Mouse (Mus musculus) large intestine, adult 2 months (tissue): ENCODE data around the gene Glrx5. TPM values are rescaled to one million over a fixed set of nuclear protein-coding genes. Genes with fewer than 3 reads are reported as not detected.

Experiments
- DNase-seq: peaks from one replicate; pipeline ENCODE4 v3.0.0-alpha.2; 2012; ENCODE audit warnings: low read depth, low spot score
- WGBS: fragments of 180-500 bp; shearing (Covaris S2); methylation state at CpG from one replicate; pipeline ENCODE4 v1.1.7; 2018; 5-methylcytosine and 5-hydroxymethylcytosine counted together
- polyA plus RNA-seq: library from polyadenylated mRNA; depleted of rRNA; stranded (reverse); fragments of >200 nt; gene quantifications from 2 replicates; pipeline ENCODE4 v1.2.3, GENCODE M21; 2012; rRNA removed

Gene Glrx5
- 61.0 and 62.2 TPM in 2 replicates for polyA plus RNA-seq

DNA sequence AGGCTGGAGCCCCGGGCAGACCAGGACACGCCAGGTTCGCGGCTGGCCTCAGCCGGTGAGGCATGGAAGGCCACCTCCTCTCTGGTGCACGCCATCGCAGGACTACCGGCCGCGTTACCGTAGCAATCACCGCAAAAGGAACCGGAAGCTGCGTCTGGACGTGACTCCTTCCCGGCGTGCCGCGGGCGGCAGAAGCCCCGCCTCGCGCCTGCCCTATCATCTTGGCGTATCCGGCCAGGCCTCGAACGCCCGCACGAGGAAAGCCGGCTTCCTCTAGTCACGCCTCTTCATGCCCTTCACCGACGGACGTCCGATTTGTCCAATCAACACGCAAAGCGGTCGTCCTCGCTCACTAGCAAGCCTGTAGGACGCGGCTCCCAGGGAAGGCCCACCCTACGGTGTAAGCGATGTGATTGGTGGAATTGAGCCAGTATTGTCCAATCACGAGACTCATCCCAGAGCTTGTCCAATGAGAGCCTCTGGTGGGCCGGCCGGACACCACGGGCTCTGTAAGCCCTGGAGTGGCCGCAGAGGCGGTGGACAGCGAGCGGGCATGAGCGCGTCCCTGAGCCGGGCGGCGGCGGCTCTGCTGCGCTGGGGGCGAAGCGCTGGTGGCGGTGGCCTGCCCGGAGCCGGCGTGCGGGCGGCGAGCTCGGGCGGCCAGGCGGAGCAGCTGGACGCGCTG lies at the start of gene Glrx5:
Gene Glrx5 (plus strand): TSS at position 542 of the 685 bp plus-strand sequence.
- WGBS, result under 1% methylated on average over 72 of the region's 72 CpGs

DNA sequence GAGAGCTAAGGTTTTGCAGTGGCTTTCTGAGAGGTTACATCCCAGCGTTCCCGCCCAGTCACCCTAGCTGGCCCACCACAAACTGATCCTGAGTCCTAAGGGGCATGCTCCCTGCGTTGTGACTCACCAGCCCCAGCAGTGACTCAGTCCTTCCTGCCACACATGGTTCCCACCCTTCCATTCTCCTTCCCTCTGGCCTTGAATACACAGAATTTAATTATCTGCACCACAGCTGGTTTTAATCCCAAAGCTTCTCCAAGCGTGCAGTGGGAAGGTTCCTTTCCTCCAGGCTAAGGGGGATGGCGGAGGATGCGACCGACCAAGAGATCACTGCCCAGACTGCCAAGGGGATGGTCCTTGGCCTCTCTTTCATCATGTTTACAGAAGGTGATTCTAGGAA lies 49.0 kb upstream of the Glrx5 start:
- 44% methylated on average over 7 of the region's 7 CpGs for WGBS
- DNase-seq, result no peak

More for the DNA sequence above, at the start of gene Glrx5:
- DNase-seq, result peak; percentile 99

DNA sequence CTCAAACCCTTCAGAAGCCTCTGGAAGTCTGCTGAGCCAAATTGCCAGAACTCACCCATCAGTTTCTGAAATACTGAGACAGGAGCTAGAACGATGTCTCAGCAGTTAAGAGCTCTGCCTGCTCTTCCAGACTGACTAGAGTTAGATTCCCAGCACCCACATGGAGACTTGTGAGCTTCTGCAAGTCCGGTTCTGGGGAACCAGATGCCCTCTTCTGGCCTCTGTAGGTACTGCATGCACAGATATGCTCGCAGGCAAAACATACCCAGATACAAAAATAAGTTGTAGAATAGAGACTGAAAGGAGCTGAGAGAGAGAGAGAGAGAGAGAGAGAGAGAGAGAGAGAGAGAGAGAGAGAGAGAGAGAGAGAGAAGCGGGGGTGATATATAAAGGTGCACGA lies 47.4 kb upstream of the Glrx5 start:
- WGBS, result 83% methylated on average over 5 of the region's 5 CpGs

DNA sequence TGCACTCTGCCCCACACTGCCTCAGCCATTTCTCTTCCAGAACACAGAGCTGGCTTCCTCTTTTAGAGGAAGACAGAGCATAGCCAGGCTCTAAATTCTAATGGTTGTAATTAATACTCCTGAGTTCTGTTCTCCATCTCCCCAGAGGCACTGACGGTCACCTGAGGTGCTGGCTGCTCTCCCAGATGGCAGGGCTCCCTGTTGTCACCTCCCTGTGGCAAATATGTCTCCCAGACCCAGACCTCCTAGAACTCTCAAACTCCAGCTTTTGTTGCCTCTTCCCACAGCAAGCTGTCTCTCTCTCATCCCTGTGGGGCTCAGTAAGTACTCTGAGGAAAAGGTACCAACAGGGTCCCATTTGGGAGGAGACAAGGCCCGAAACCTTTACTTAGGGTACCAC lies 46.5 kb upstream of the Glrx5 start:
- WGBS, result 91% methylated on average over 2 of the region's 2 CpGs
- DNase-seq, result no peak

More for the DNA sequence above, 47.4 kb upstream of the Glrx5 start:
- DNase-seq, result no peak

DNA sequence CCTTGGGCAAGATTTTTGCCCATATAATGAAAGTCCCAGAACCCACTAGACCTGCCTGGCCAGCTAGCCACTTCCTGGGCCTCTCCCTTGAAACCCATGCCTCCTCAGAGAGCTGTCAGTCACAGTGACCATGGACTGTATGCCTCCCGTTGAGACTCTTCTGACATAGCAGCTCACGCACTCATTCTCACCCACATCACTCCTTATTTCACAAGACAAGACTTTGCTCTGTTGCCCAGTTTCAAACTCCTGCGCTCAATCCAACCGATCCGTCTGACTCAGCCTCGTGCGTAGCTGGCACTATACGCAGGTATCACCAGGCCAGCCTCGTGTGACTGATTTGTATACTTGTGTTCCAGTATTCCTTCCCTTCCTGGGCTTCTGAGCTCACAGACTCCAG lies 45.7 kb upstream of the Glrx5 start:
- DNase-seq, result no peak
- 89% methylated on average over 9 of the region's 9 CpGs for WGBS

DNA sequence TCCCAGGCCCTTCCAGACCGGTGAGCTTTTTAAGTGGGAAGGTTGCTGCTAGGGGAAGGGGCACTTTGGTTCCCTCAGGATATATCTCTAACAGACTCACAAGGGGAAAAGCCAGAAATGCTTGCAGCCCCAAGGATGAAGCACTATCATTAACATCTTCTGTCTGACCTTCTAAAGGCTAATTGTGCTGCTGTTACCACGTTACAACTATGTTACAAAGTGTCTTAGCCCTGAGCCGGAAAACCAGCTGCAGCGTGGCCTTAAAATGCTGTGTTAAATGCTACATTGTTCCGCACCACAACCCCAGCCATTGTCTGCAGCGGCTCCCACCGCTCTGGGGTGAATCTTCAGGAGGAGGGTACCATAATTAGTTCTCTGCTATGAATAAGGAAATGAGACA lies 44.6 kb upstream of the Glrx5 start:
- no peak for DNase-seq
- 86% methylated on average over 7 of the region's 7 CpGs for WGBS

DNA sequence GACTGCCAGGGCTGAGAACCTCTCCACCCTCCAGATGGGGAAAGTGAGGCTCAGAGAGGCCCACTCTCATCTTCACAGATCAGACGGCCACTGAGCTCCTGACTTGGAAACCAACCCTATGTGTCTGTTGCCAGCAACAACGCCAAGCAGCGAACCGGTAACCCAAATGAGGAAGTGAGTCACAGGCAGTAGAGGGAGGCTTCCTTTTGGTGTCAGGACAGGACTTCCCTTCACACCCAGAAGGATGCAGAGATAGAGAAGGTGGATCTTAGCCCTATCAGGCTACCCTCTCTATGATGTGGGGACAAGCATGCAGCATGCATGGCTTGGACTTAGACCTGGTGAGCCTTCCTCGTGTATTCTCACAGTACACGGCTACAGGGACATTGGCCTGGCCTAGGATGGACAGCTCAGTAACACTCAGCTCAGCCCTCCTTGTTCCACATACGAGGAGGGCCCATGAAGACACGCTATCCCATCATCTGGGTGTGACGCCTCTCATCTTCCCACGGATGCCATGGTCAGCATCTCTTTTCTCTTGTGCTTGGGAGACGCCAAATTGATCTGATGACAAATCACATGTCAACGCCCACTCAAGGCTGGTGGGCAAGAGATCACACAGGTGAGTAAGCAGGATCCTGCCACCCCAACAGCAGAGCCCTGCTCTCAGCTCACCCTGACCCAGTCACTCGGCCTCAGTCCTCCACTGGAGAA lies 41.6 kb upstream of the Glrx5 start:
- no peak for DNase-seq
- WGBS, result 73% methylated on average over 13 of the region's 13 CpGs

DNA sequence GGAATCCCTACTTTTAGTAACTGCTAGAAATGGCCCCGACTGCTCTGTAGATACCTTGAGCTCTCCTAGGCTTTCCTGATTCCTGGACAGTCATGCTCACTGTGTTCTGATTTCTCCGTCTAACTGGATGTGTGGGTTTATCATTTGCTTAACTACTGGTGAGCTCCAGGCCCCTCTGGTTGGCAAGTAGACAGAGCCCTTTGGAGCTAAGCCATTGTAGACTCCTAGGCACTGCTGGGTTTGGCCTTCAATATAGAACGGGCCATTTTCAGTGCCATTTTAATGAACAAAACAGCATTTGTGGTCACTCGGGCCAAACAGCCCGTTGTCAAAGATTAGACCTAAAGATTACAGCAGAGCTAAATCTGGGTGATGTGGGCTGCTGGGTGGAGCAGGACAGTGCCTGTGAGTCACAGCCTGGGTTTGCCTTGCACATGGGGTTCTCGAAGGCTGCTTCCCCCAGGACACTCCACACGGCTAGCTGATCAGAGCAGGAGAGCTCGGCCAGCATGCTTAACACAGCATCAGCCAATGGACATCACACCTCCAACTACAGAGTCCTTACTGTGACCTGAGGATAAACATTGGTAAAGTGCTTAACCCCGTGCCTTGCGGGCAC lies 40.3 kb upstream of the Glrx5 start:
- WGBS, result 69% methylated on average over 10 of the region's 10 CpGs
- DNase-seq, result no peak

DNA sequence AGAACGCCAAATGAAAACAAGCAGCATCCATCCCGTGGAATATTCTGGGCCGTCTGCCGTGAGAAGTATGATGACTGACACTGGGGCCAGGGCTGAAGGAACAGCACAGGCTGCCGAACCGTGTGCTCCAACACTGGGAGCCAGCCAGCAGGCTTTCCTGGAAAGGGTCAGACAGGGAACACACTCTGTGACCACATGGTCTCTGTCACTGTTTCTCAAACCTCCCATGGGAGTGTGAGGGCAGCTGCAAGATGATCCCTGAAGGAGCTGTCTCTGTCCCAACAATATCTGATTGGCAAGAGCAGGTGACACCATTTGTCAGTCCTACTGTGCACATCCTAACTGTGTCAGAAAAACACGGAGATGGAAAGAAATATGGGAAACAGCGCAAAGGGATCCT lies 39.6 kb upstream of the Glrx5 start:
- 75% methylated on average over 8 of the region's 8 CpGs for WGBS
- no peak for DNase-seq

DNA sequence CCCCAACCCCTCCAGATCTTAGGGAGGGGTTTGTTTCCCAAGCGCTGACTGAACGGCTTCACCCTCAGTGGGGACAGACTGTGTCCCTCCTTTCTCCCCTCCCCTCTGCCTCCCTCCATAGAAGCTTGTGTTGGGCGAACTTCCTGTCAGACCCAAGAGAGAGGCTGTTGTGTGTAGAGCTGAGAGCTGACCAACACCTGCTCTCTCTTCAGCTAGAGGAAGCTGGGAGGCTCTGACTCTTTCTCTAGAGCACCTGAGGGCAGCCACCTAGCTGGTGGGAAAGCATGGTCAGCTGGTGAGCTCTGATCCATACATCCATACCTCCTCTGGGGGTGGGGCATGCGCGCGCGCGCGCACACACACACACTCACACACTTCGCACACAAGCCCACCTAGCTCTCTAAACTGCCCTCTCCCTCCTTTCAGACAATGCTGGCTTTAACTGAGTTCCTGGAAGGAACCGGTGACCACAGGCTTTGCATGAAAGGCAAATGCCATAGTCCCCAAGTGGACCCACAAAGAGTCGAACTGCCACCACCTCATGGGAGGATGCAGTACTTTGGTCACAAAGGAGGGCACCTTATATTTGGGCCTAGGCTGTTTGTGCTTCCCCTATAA lies 37.1 kb upstream of the Glrx5 start:
- 86% methylated on average over 12 of the region's 12 CpGs for WGBS
- no peak for DNase-seq

DNA sequence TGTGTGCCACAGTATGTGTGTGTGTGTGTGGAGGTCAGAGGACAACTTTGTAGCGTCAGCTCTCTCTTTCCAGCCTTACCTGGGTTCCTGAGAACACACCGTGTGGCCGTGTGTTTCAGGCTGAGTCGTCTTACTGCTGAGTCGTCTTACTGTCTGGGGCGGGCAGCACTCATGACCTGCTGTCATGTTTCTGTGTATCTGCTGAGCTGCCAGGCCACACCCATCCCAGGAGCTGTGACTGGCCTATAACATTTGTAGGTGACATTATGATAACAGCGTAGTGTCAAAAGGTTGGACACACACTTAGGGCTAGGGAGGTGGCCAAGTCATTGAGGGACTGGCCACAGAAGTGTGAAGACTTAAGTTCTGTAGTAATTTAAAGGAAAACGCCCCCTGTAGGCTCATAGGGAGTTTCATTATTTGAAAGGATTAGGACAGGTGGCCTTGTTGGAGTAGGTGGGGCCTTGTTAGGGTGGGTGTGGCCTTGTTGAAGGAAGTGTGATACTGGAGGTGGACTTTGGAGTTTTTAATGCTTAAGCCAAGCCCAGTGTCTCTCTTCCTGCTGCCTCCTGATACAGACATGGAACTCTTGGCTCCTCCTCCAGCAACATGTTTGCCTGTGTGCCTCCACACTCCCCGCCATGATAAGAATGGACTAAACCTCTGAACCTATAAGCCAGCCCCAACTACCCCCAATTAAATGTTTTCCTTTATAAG lies 36.3 kb upstream of the Glrx5 start:
- no peak for DNase-seq

DNA sequence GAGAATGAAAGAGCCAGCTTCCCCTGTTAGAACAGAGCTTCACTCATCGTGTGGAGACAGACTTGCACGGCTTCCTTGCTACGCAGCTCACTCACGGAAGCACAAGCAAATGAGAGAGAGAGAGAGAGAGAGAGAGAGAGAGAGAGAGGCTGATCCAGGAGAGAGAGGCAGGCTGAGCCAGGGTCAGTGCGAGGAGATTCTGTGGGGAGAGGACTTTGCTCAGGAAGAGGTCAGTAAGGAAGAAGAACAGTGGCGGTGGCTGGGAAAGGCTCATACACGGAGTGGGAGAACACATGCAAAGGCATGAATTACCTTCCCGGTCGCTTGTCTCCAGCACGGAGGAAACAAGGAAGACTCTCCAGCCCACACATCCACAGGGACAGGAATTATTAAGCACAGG lies 35.3 kb upstream of the Glrx5 start:
- WGBS, result 65% methylated on average over 10 of the region's 10 CpGs
- no peak for DNase-seq

More for the DNA sequence above, 36.3 kb upstream of the Glrx5 start:
- 57% methylated on average over 9 of the region's 9 CpGs for WGBS

DNA sequence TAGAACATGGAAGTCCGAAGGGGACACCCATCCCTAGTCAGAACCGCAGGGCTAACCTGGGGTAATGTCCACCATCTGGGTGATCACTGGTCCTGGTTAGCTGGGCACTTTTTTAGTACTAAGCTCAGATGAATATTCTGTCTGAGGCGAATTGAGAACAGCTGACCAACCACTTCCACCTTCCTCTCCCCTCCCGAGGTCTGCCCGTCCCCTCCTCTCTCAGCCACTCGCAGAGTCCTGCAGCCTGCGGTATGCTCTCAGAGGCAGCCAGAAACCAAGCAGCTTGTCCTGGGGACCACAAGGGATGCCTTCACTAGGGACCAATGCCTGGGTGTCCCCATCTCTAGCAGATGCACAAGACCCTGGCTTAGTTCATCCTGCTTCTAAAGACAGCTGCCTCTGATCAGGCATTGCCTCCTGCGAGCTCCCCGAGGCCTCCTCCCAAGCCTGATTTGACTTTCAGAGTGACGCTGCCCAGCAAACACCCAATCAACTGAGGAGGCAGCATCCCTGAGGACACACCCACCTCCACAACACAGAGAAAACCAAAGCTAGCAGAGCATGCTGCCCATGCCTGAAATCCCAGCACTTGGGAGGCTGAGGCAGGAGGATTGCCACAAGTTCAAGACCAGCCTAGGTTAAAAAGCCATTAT lies 34.7 kb upstream of the Glrx5 start:
- 77% methylated on average over 10 of the region's 10 CpGs for WGBS
- no peak for DNase-seq

DNA sequence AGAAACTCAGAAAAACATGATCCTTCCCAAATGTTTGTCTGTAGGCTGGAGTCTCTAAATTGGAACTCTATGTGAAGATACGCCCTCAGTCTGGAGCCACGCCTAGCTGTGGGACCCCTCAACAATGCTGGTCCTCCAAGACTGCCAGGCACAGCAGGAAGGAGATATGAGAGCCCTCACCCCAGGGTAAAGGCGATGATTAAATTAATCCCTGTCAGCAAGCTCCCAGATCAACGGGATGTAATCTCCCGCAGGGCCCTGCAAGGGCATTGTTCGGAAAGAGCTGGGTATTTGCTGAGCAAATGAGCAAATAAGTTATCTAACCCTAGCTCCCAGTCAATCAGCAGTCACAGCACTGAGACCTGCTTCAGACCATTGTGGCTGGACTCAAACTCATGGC lies 33.9 kb upstream of the Glrx5 start:
- DNase-seq, result no peak
- WGBS, result 90% methylated on average over 6 of the region's 6 CpGs

DNA sequence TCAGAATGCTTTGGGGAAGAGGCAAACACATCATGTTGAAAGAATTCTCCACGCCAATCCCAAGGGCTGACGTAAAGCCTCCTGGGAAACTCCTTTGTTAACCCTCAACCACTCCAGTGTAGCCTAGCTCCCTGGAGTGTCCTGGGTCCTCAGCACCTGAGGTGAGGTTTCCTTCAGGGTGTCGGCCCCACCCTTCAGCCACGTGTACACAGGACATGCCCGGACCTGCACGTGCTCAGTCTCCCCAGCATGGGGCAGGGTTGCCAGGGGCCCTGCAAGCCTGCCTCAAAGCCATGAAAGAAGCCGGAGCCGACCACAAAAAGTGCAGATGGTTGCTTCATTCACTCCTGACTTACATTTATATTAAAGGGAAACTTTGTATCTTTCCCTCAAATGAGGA lies 33.3 kb upstream of the Glrx5 start:
- DNase-seq, result no peak

DNA sequence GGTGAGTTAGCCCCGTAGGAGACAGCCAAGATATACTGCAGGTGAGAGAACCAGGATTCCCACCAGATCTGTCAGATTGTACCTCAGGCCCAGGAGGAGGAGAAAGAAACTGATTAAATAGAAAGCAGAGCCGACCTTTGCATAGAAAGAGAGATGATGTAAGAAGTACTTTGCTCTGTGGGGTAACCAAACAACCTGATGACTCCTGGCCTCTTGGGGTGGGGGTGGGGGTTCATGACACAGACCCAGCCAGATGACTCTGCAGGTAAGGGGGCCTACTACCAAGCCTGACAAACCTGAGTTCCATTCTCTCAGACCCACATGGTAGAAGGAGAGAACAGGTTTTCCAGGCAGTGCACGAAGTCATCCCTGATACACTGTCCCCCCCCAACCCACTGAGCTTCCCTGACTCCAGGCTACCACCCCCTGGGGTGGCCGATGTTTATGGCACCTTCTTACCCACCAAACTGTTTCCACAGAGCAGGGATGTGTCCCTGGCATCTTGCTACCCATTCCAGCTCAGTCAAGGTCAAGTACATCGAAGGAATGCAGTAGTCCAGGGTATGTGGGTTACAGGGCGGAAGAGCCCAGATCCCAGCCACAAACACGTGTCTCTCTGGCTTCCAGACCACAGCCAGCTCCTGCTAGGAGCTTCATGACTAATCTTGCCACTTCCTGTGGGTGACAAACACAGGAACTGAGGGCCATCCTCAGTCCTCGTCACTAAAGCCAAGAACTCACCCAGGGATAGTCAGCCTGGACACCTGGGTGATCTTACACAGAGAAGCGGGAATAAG lies 31.8 kb upstream of the Glrx5 start:
- DNase-seq, result no peak
- 63% methylated on average over 9 of the region's 9 CpGs for WGBS

More for the DNA sequence above, 33.3 kb upstream of the Glrx5 start:
- WGBS, result 50% methylated on average over 8 of the region's 8 CpGs

DNA sequence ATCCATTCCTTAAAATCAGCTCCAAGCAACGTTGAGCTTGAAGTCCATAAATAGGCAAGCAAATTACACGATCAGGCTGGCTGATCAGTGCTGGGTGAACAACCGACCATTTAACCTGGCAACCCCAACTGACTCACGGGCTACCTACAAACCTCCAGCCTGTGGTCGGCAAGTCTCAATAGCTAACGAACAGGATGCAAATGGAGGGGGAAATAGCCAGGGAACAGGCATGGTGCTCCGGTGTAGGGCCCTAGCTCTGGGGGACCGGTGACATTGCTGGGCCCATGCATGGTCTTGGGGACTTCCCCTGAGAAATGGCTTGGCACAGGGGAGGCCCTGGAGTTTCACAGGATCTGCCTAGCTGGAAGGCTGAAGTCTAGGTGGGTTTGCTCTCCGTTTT lies 31.2 kb upstream of the Glrx5 start:
- DNase-seq, result no peak
- WGBS, result 82% methylated on average over 9 of the region's 9 CpGs

DNA sequence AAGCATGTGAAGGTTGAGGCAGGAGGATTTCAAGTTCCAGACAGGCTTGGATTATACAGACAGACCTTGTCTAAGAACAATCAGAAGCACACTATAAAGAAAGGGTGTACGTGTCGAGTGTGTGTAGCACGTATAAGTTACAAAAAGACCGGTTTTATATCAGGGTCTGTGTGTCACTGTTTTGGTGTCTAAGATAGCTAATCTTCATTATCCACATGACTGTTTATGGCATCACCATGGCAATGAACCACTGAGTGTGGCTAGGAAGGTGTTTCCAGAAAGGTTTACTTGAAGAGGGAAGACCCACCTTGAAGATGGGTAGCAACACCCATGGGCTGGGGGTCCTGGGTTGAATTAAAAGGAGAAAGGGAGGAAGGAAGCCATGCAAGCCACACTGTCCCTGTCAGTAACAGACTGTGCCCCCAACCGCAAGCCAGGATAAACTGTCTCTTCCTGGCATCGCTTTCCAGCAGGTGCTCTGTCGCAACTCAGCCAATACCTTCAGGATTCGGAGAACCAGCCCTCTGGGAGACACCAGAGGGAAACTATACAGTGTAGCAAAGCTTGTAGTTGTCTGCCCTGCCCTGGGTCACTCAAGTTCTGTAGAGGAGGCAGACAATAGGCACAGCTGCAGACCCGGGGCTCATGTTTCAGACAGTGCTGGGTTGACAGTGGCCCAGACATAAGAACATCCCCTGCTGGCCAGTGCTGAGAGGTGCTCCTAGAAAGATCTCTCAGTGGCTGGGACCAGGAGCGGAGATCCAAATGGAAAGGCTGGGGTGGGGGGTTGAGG lies 30.0 kb upstream of the Glrx5 start:
- DNase-seq, result no peak
- WGBS, result 87% methylated on average over 10 of the region's 10 CpGs
